23 mouse cellular contexts compared by ENCODE assay signal in the genomic region with DNA sequence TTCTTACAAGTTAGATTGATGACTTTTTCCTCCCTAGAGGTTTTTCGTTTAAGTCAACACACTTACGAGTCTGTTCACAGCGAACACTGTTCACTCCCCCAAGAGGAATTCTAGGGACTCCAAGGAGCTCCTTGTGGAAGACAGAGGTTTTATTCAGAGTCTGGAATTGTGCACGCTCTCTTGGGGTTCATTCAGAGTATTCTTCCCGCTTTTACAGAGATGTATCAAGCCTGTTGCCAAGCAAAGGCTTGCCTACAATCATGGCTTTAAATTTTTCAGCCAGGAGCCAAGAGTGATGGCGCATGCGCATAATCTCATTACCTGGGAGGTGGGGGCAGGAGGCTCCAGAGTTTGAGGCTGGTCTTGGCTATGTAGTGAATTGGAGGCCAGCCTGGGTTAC.
A peak's percentile ranks its signal among the peaks of the same experiment; 100 is the strongest.
DNase-seq lines count a peak whose midpoint lies in the region; ATAC-seq and TF ChIP-seq lines count a peak whose summit lies in the region.
"Had no signal": no experiment of that assay in that cellular context is flagged by ENCODE, and none has a peak within 500 bp of the region (broad histone marks: within the 10 kb centered on the region; RNA-seq: fewer than 3 reads in every experiment).

No protein-coding gene starts in this region.

- TF ChIP-seq POLR2A in brain, embryonic 14.5 days (IDR thresholded peaks at IDR 0.05; ENCODE audit: borderline replicate concordance, extremely low read depth, insufficient read depth, insufficient read length, poor library complexity, severe bottlenecking) = no peak

- DNase-seq in embryonic facial prominence, embryonic 14.5 days (ENCODE audit: low spot score) = peak; percentile 45
- DNase-seq in embryonic facial prominence, embryonic 10.5 days (ENCODE audit: low spot score) = no peak
- DNase-seq in lung, embryonic 14.5 days = peak; percentile 10
- DNase-seq in lung, postnatal 25 days (ENCODE audit: low spot score) = no peak
- DNase-seq in brain, embryonic 14.5 days (ENCODE audit: low read depth) = peak; percentile 32
- DNase-seq in urinary bladder, postnatal 36 days (ENCODE audit: low spot score in 2 of 2) = no peak
- DNase-seq: adrenal gland, adult 8-10 months; cerebellum, adult 18-20 months; cerebellum, postnatal 25 days; forebrain, postnatal 0 days; heart, adult 2 months; heart, postnatal 14 days; kidney, adult 8-10 months; kidney, postnatal 25 days; lung, adult 2 months; midbrain, embryonic 14.5 days; thymus, postnatal 14 days had no signal

- H3K4me2 ChIP-seq in embryonic facial prominence, embryonic 14.5 days (ENCODE audit: low read depth, low read length) = no peak overlapping the region
- no peak overlapping the region for H3K4me2 ChIP-seq in lung, embryonic 14.5 days
- H3K4me2 ChIP-seq in limb, embryonic 13.5 days (replicated peaks) = no peak overlapping the region
- no peak overlapping the region for H3K4me2 ChIP-seq in forebrain, embryonic 13.5 days
- H3K4me2 ChIP-seq: heart, embryonic 13.5 days; liver, embryonic 12.5 days had no signal

- H3K27ac ChIP-seq in embryonic facial prominence, embryonic 14.5 days (replicated peaks; ENCODE audit: low read depth, low read length) = no peak overlapping the region
- H3K27ac ChIP-seq in embryonic facial prominence, embryonic 10.5 days (replicated peaks) = no peak overlapping the region
- H3K27ac ChIP-seq in lung, embryonic 14.5 days (ENCODE audit: low read depth) = peak overlapping the region; percentile 3; the same call in 1 of the 2 replicates
- H3K27ac ChIP-seq in limb, embryonic 13.5 days = 0 out of 2 replicates have a peak overlapping the region, but pooled peaks have one; percentile 3
- H3K27ac ChIP-seq in forebrain, embryonic 13.5 days = no peak overlapping the region
- H3K27ac ChIP-seq: heart, adult 2 months; heart, embryonic 13.5 days; layer of hippocampus, adult 2 months; liver, embryonic 12.5 days had no signal

- 57% methylated on average over 7 of the region's 7 CpGs for WGBS in embryonic facial prominence, embryonic 14.5 days
- 75% methylated on average over 7 of the region's 7 CpGs for WGBS in embryonic facial prominence, embryonic 10.5 days
- WGBS in lung, embryonic 14.5 days = 60% methylated on average over 7 of the region's 7 CpGs
- WGBS in limb, embryonic 13.5 days = 65% methylated on average over 7 of the region's 7 CpGs
- 76% methylated on average over 7 of the region's 7 CpGs for WGBS in forebrain, embryonic 13.5 days

- no peak overlapping the region for H3K4me3 ChIP-seq in embryonic facial prominence, embryonic 14.5 days (ENCODE audit: low read depth, low read length)
- no peak overlapping the region for H3K4me3 ChIP-seq in embryonic facial prominence, embryonic 10.5 days
- H3K4me3 ChIP-seq in lung, embryonic 14.5 days (ENCODE audit: low read depth, low read length) = no peak overlapping the region
- H3K4me3 ChIP-seq in limb, embryonic 13.5 days = no peak overlapping the region
- H3K4me3 ChIP-seq in forebrain, embryonic 13.5 days = no peak overlapping the region
- H3K4me3 ChIP-seq: heart, adult 2 months; heart, embryonic 13.5 days; layer of hippocampus, adult 2 months; liver, embryonic 12.5 days had no signal

- 0 out of 2 replicates have a peak, but pooled peaks cover 5% of the 10 kb centered on the region for H3K4me1 ChIP-seq in embryonic facial prominence, embryonic 14.5 days (ENCODE audit: control insufficient read depth, insufficient read depth, low read length)
- peaks cover 21% of the 10 kb centered on the region for H3K4me1 ChIP-seq in embryonic facial prominence, embryonic 10.5 days
- H3K4me1 ChIP-seq in lung, embryonic 14.5 days (ENCODE audit: insufficient read depth) = no peaks in the 10 kb centered on the region
- 0 out of 2 replicates have a peak, but pooled peaks cover 8% of the 10 kb centered on the region for H3K4me1 ChIP-seq in limb, embryonic 13.5 days
- H3K4me1 ChIP-seq in forebrain, embryonic 13.5 days = 0 out of 2 replicates have a peak, but pooled peaks cover 6% of the 10 kb centered on the region

- no peaks in the 10 kb centered on the region for H3K36me3 ChIP-seq in embryonic facial prominence, embryonic 14.5 days (ENCODE audit: control insufficient read depth, insufficient read depth, low read length)
- H3K36me3 ChIP-seq in embryonic facial prominence, embryonic 10.5 days (replicated peaks) = no peaks in the 10 kb centered on the region
- no peaks in the 10 kb centered on the region for H3K36me3 ChIP-seq in lung, embryonic 14.5 days (ENCODE audit: insufficient read depth)
- no peaks in the 10 kb centered on the region for H3K36me3 ChIP-seq in limb, embryonic 13.5 days
- no peaks in the 10 kb centered on the region for H3K36me3 ChIP-seq in forebrain, embryonic 13.5 days (ENCODE audit: poor library complexity, severe bottlenecking)
- H3K36me3 ChIP-seq: heart, embryonic 13.5 days; liver, embryonic 12.5 days had no signal

- H3K27me3 ChIP-seq in embryonic facial prominence, embryonic 14.5 days (replicated peaks; ENCODE audit: control insufficient read depth, insufficient read depth, low read length) = no peaks in the 10 kb centered on the region
- H3K27me3 ChIP-seq in embryonic facial prominence, embryonic 10.5 days (replicated peaks; ENCODE audit: low read depth, poor library complexity, severe bottlenecking) = no peaks in the 10 kb centered on the region
- H3K27me3 ChIP-seq in lung, embryonic 14.5 days (ENCODE audit: insufficient read depth, low read length) = no peaks in the 10 kb centered on the region
- no peaks in the 10 kb centered on the region for H3K27me3 ChIP-seq in limb, embryonic 13.5 days
- no peaks in the 10 kb centered on the region for H3K27me3 ChIP-seq in forebrain, embryonic 13.5 days
- H3K27me3 ChIP-seq: heart, embryonic 13.5 days; liver, embryonic 12.5 days had no signal

- H3K9ac ChIP-seq in embryonic facial prominence, embryonic 14.5 days (ENCODE audit: low read depth, low read length) = no peak overlapping the region
- H3K9ac ChIP-seq in lung, embryonic 14.5 days = no peak overlapping the region
- H3K9ac ChIP-seq in limb, embryonic 13.5 days = no peak overlapping the region
- no peak overlapping the region for H3K9ac ChIP-seq in forebrain, embryonic 13.5 days
- H3K9ac ChIP-seq: forebrain, postnatal 0 days; heart, embryonic 13.5 days; liver, embryonic 12.5 days had no signal

- TF ChIP-seq CTCF in lung, embryonic 14.5 days (IDR thresholded peaks at IDR 0.05; ENCODE audit: low read depth) = no peak
- TF ChIP-seq CTCF in brain, embryonic 14.5 days (IDR thresholded peaks at IDR 0.05; ENCODE audit: borderline replicate concordance, extremely low read depth, insufficient read depth, insufficient read length) = no peak

- no peaks in the 10 kb centered on the region for H3K9me3 ChIP-seq in embryonic facial prominence, embryonic 14.5 days (ENCODE audit: control insufficient read depth, low read length)
- H3K9me3 ChIP-seq in embryonic facial prominence, embryonic 10.5 days = no peaks in the 10 kb centered on the region
- H3K9me3 ChIP-seq in lung, embryonic 14.5 days (ENCODE audit: low read depth, low read length) = no peaks in the 10 kb centered on the region; the same call in 1 of the 2 replicates
- no peaks in the 10 kb centered on the region for H3K9me3 ChIP-seq in limb, embryonic 13.5 days
- no peaks in the 10 kb centered on the region for H3K9me3 ChIP-seq in forebrain, embryonic 13.5 days (replicated peaks)
- H3K9me3 ChIP-seq: heart, embryonic 13.5 days; liver, embryonic 12.5 days had no signal

- ATAC-seq in embryonic facial prominence, embryonic 14.5 days (ENCODE audit: low read depth) = peak; percentile 47; the same call in 1 of the 2 replicates
- no peak for ATAC-seq in lung, embryonic 14.5 days (ENCODE audit: insufficient read depth)
- ATAC-seq in limb, embryonic 13.5 days (ENCODE audit: low FRiP score, low read depth) = no peak
- no peak for ATAC-seq in forebrain, embryonic 13.5 days
- ATAC-seq: activated CD4-positive, CD25-positive, alpha-beta regulatory T cell, adult 4 months; forebrain, postnatal 0 days; liver, embryonic 12.5 days had no signal

Comparison
In these comparisons a context has a peak if more than half of its experiments do, and no peak if none do; other contexts are left out.
1. DNase-seq: peak in embryonic facial prominence, embryonic 14.5 days (single experiment), lung, embryonic 14.5 days (single experiment) and brain, embryonic 14.5 days (single experiment); none in embryonic facial prominence, embryonic 10.5 days (single experiment), lung, postnatal 25 days (single experiment) and urinary bladder, postnatal 36 days (0 of 2).
2. H3K27ac ChIP-seq: peak in lung, embryonic 14.5 days (single experiment) and limb, embryonic 13.5 days (single experiment); none in embryonic facial prominence, embryonic 14.5 days (single experiment), embryonic facial prominence, embryonic 10.5 days (single experiment) and forebrain, embryonic 13.5 days (single experiment).